Mouse (Mus musculus): ENCODE data around the gene Hist1h4c.
"Not testable (repeated sequence)": the region's sequence is repeated elsewhere in the genome, so short reads cannot be mapped to it uniquely, and the experiment has no call there.

Hist1h4c gene

DNA sequence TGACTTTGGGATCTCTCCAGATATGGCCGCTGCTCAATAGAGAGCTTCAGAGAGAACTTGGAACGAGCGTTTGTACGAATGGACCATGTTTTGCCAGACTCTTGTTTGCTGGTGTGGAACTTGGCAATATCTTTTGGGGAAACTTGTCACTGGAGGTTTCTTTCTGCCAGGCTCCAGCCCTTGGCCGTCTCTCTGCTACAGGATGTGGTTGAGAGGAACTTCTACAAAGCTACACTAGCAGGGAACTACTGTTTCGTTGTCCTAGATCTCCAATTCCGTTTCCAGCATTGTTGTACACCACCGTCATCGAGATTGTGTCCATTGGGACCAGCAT lies 30.9 kb upstream of the Hist1h4c start:
- DNase-seq (ENCODE audit: low read depth, low spot score) = no peak

DNA sequence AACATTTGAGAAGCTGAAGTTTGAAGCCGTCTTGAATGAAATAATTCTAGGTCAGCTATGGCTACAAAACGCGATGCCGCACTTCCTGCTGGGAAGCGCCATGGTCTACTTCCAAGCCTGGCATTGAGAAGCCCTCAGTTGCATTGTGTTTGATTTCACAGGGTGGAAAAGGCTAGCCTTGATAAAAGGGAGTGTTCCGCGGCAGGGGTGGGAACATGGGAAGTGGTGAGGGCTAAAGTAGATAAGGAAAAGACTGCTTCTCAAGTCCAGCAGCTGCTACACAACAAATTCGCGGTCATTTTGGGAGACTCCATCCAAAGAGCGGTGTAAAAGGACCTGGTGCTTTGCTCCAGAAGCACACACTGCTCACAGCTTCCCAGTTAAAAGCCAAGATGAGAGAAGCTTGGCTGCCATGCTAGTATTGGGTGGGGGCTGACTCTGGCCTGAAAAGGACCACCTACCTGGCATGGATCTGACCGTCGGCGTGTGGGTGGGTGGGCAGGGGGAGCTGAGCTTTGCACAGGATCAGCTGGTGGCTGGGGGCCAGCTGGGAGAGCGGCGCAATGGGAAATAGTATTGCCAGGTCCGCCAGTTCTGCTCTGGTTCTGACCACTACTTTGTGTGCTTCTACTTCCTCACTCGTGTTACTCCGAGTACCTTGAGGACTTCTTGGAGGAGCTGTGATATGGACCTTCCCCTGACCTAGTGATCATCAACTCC lies 30.4 kb upstream of the Hist1h4c start:
- no peak for DNase-seq (ENCODE audit: low read depth, low spot score)

DNA sequence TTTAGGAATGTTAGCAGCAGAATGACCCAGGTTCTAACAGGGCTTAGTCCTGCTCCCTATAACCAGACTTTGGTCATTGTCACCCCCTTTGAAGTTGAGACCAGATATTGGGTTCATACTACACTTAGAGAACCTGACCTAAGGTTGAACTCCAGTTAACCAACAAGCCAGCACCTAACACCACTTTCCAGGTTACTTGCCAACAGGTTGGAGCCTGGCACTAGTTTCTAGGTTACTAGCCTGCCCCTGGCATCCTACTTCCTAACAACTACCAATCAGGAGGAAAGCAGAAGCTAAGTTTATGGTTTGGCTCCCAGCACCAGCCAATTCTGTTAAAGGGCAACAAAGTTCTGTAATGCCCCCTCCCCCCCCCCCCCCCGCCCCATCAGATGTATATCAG lies 27.0 kb upstream of the Hist1h4c start:
- no peak for DNase-seq (ENCODE audit: low read depth, low spot score)

DNA sequence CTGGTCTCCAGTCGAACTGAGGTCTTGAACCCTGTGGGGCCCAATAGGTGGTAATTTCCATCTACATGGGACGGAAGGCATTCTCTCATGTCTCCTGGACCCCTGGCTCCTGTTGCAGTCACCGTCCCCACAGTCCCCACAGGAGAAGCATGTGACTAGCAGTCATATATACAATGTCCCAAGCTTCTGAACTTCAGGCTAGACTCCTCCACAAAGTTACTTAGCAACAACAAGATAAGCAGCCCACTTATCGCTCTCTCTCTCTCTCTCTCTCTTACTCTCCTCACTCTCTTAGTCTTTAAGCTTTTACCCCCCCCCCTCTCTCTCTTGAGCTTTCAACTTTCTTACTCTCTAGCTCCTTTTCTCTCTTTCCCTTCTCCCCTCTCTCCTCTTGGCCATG lies 26.0 kb upstream of the Hist1h4c start:
- DNase-seq (ENCODE audit: low read depth, low spot score) = no peak

DNA sequence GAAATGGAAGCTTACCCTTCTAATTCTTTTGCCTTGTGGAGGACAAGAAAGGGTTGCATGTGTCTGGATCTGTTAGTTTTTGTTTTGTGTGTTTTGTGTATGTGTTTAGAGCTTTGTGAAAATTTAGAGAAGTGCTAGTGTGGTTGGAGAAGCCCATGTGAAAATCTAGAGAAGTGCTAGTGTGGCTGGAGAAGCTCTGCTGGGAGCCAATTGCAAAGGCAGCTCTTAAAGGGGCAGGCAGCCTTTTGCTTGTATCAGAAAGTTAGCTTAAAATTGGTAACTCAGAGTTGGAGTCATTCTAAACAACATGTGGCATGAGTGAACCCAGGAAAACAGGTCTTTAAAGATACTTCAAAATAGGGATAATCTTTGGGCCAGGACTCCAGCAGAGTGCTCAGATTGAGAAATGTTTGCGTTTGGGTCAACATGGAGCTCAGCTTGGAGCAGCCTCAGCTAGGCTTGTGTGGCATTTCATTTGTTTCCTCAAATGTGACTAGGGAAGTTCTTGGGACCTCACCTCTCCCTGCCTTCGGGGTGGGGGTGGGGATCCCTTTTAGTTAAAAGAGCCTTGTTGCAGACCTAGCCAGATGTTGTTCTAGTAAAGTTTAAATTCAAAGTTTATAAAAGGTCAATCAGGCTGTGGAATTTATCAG lies 19.5 kb upstream of the Hist1h4c start:
- not testable (repeated sequence) for DNase-seq (ENCODE audit: low read depth, low spot score)

DNA sequence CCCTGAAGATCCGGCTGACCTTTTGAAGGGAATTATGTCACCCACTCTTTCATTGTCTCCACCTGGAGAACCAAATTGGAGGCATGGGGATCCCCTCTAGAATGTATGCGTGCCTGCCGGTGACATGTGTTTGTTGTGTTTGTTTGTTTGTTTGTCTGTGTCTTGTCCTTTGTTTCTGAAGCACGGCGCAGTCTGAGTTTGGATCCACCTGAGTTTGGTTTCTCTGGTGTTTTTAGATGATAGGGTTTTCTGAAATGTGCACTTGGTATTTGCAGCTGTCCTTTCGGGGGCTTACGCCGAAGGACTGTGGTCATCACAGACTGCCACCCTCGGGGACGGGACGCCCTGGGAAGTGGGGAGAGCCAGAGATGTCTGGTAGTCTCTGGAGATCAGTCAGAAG lies 18.9 kb upstream of the Hist1h4c start:
- no peak for DNase-seq (ENCODE audit: low read depth, low spot score)

DNA sequence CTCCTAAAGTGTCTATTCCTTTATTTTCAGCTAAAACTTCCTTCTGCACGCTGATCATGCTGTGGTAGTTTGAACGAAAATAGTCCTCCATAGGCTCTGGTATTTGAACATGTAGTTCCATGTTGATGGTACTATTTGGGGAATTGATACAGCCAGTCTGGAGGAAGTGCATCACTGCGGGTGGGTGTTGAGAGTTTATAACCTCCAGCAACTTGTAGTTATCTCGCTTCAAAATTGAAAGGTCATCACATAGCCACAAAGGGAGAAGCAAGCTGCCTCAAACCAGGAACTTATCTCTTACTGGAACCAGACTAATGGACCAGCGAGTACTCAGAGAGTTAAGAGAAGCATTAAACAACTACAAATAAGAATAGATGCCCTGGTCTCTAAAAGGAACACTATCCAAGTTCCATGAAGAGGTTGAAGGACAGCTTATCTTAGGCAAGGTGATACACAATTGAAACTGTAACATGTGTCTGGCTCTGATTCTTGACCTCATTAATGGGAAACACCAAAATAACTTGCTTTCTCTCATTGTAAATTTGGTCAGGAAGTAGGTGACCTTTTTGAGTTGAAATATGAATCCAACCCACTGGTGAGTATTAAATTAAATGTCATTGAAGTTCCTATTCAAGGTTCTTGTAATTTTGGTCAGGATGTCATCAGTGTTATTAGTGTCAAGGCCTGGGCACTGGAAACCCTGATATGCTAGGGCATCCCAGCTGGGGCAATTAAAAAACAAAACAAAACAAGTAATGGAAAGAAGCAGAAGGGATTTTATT lies 18.2 kb upstream of the Hist1h4c start:
- no peak for DNase-seq (ENCODE audit: low read depth, low spot score)

DNA sequence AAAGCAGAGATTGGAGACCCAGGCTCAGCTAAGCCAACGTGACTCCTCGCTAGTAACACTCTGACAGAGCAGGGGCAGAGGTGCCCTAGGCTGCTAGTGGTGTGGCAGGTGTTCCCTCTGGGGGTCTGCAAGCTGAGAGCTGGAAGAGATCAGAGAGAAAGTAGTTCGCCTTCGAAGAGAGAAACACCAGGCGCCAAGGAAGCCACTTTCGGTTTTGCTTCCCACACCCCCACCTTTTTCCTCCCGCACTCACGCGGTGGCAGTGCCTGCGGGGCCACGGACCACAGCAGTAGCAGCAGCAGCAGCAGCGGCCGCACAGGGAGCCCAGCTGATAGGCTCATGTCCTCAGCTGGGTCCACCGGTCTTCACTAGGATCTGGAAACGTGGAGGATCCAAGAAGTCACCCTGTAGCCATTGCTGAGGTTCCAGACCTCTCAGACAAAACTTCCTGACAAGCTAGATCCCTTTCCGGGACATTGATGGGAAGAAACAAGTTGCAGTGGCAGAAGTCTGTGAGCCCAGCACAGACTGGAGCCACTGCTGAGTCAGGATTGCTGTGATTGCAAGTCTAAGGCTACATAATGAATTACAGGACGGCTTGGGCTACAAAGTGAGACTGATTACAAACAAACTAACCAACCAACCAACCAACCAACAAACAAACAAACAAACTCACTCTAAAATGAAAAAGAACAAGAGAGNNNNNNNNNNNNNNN lies 12.3 kb upstream of the Hist1h4c start, which contains the start of gene Hfe:
TSS of gene Hfe (minus strand) at position 481 of the 716 bp plus-strand sequence.
- DNase-seq (ENCODE audit: low read depth, low spot score) = no peak

DNA sequence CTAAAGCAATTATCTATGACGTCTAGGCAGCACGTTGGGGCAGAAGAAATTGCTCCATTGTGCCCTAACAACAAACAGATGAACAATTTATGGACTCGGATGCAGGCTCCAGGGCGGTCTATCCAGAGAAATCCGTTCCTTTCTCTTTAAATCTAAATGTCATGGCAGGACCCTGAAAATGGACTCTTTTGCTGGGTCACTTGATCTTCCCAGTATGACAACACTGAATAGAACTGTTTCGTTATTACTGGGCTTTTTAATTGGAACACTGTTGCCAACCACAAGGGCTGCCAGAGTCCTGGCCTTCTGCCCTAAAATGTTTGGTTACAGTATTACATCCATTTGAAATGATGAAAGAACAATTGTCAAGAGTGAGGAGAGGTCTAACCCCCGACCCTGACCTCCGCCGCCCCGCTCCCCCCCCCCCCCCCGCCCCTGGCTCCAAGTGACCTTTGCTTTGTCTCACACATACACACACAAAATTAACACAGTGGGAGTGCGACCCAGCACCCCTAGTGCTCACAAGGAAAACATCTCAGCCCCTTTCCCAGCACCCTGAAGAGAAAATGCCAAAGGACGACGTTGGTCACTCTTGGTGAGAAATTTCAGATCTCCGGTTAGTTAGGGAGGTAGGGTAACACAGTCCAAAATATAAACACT lies 11.6 kb upstream of the Hist1h4c start:
- no peak for DNase-seq (ENCODE audit: low read depth, low spot score)

DNA sequence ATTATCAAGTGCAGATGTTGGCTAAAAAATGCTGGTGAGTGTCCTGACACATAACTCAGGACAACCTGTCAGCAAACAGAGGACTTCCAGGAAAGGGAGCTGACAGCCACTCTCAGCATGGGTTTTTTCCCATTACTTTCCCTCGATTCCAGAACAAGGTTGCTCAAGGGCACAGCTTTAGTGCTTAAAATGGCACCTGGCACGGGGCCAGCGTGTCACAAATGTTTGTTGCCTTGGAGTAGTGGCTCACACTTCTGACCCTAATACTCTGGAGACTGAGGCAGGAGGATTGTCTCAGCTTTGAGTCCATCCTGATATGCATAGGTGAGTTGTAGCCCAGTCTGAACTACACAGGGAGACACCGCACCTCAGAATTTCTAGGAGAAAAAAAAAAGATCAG lies 10.4 kb upstream of the Hist1h4c start:
- DNase-seq (ENCODE audit: low read depth, low spot score) = no peak

DNA sequence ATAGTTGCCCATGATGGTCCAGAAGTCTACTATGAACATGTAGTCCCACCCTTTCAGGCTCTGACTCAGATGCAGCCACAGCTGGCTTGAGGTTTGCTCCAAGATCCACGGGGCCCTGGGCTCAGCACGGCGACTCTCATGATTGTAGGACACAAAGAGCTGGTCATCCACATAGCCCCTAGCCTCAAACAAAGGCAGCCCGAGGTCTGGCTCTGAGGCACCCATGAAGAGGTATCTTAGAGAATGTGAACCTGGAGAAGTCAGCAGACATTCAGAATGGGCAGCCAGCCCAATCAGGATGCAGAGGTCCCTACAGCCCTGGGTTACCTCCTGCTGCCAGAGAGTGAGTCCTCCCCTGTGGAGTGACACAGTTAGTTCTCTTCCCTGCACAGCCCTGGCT lies 9.8 kb upstream of the Hist1h4c start:
- no peak for DNase-seq (ENCODE audit: low read depth, low spot score)

DNA sequence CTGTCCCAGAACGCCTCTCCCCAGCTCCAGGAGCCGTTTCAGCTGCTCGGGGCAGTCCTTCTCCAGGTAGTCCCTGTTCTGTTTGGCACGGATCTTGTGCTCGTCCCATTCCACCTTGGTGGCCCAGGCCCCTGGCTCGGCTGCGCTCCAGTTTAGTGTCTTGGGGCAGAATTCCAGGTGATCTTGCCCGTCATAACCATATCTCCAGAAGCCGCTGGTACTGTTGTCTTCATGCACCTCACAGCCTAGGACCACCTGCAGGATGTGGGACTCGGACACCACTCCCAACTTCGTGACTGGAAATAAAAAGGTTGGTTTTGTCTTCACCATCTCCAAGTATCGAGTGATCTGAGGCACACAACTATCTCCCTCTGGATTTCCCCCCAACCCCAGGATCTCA lies 8.5 kb upstream of the Hist1h4c start:
- DNase-seq (ENCODE audit: low read depth, low spot score) = no peak

DNA sequence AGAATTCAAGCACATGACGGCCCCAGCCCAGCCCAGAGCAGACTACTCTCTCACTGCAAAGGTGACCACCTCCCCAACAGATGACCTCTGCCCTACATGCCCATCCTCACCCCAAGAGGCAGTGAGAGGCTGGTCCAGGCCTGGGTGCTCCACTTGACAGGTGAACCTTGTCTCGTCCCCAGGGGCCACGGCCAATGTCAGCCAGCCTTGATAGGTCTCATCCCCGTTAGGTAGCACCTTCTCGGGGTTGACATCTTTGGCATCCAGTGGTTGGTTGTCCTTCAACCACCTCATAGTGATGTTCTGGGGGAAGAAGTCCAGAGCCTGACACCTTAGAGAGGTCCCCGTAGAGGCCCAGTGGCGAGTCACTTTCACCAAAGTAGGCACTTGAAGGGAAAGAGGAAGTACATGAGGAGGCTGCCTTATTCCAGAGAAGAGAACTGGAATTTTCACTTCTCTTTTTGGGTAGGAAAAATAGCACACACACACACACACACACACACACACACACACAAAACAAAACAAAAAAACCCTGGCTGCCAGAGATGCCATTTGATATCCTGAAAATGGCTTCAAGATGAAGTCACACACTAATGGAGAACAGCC lies 7.6 kb upstream of the Hist1h4c start:
- no peak for DNase-seq (ENCODE audit: low read depth, low spot score)

DNA sequence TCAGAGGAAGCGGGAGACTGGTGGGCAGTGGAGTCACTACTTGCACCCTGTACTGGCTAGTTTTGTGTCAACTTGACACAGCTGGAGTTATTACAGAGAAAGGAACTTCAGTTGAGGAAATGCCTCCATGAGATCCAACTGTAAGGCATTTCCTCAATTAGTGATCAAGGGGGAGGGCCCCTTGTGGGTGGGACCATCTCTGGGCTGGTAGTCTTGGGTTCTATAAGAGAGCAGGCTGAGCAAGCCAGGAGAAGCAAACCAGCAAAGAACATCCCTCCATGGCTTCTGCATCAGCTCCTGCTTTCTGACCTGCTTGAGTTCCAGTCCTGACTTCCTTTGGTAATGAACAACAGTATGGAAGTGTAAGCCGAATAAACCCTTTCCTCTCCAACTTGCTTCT lies 4.5 kb upstream of the Hist1h4c start:
- not testable (repeated sequence) for DNase-seq (ENCODE audit: low read depth, low spot score)

DNA sequence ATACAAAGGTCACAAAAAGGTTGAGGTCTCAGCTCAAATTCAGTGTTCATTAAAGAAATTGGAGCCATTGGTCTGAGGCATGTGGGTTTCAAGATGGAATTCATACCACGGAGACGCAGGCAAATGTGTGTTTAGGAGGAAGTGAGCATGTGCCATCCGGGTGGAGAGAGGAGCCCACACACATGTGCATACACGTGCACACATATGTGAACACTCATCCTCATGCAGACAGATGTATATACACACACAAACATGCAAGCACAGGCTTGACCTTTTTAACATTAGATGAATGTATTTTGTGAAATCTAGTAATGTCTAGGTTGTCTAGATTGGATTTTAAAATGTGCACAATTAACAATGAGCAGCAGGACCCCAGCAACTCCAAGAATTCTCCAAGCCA lies 4.0 kb upstream of the Hist1h4c start:
- no peak for DNase-seq (ENCODE audit: low read depth, low spot score)

DNA sequence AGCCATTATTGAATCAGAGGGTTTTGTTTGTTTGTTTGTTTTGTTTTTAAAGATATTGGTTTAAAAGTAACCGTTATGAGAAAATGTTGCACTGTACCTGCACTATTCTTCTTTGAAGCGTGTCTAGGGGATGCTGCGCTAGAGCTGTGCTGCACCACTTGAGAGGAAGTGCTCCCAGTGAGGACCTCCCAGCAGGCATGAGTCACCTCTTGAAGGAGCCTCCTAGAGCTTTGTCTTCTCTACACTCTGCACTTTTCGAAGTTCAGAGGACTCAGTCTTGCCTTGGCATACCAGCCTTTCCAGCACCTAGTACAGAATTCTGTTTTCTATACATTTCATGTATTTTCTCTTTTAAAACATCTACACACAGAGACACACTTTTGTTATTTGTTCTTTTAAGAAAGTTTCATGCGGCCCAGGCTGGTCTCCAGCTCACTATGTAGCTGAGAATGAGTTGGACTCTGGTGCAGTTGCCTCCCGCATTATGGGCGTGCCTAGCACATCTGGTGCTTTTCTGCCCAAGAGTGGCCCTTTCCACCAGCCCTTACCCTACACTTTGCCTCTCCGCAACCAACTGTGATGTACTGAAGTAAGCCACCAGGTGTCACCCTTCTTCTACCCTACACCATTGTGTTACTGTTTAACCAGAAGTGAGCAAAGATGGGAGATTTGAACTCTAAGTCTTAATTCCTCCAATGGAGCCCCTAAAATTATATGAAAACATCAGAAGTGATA lies 2.7 kb upstream of the Hist1h4c start:
- DNase-seq (ENCODE audit: low read depth, low spot score) = no peak

DNA sequence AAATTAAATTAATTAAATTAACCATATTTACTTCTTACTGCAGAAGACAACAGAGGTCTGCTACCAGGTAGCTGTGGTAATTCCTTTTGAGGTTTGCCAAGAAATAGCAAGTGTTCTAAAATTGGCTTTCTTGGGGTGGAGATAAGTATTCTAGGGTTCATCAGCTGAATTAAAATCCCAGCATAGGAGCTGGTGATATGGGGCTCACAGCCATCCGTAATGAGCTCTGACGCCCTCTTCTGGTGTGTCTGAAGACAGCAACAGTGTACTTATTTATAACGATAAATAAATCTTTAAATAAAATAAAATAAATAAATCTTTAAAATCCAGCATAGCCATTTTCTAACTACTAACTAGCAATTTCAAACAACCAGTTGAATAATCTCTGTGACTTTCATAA lies 1.5 kb upstream of the Hist1h4c start:
- no peak for DNase-seq (ENCODE audit: low read depth, low spot score)

DNA sequence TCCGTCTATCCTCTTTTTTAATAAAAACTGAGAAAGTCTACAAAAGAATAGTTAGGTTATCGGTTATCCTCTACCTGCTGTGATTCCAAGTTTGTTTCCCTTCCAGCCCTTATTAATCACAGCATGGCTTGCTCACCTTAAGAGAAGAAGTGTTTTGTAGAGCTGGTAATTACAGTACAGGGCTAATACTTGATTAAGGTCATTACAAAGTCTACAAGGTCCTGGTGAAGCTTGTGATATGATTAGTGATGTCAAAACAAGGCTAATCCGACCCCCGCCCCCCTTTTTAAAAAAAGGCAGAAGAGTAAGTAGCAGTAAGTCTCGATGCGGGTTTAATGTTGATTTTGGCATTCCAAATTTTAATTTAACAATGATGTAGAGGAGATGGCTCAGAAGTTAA lies 742 bp upstream of the Hist1h4c start:
- no peak for DNase-seq (ENCODE audit: low read depth, low spot score)

DNA sequence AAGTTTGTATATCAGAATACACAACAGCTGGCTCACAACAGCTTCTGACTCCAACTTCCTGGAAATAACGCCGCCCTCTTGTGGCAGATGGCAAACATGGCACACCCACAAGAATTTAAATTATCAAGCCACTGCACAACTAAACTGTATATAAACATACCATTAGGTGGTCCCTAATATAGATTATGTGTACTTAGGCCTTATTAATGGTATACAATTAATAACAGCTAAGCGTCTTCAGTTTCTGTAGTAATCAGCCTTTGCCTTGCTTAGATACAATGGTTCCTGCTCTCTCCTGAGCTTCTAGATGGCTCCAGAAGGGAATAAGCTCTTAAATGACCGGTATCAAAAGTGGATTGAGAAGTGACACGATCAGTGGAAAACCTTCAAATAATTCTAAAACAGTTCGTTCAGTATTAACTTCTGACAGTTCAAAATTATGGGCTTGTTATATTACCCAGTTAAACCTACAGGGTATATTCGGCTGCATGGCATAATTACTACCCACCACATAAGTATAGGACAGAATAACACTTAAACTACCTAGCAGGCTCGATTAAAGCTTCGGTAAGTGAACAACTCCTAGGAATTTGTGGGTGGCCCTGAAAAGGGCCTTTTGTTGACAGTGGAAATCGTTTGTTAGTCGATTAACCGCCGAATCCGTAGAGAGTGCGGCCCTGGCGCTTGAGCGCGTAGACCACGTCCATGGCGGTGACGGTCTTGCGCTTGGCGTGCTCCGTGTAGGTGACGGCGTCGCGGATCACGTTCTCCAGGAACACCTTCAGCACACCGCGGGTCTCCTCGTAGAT lies 559 bp downstream of the Hist1h4c start:
- no peak for DNase-seq (ENCODE audit: low read depth, low spot score)

DNA sequence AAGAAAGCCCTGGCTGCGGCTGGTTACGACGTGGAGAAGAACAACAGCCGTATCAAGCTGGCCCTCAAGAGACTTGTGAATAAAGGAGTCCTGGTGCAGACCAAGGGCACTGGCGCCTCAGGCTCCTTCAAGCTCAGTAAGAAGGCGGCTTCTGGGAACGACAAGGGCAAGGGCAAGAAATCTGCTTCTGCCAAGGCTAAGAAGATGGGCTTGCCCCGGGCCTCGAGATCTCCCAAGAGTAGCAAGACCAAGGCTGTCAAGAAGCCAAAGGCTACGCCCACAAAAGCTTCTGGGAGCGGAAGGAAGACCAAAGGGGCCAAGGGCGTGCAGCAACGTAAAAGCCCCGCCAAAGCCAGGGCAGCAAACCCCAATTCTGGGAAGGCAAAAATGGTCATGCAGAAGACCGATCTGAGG lies 2.2 kb downstream of the Hist1h4c start:
- no peak for DNase-seq (ENCODE audit: low read depth, low spot score)

Data from brain, embryonic 18.5 days (tissue).